10 mouse cellular contexts compared by ENCODE assay signal in genomic region chr8:108699454-108700345, GRCm38 (mm10).
A peak's percentile ranks its signal among the peaks of the same experiment; 100 is the strongest.
DNase-seq lines count a peak whose midpoint lies in the region; ATAC-seq and TF ChIP-seq lines count a peak whose summit lies in the region.
"Had no signal": no experiment of that assay in that cellular context is flagged by ENCODE, and none has a peak within 500 bp of the region (broad histone marks: within the 10 kb centered on the region; RNA-seq: fewer than 3 reads in every experiment).

No protein-coding gene starts in this region.

- H3K27ac ChIP-seq in limb, embryonic 14.5 days (replicated peaks; ENCODE audit: low read depth, low read length) = peak overlapping the region; percentile 87

- H3K36me3 ChIP-seq in limb, embryonic 14.5 days (ENCODE audit: control insufficient read depth, insufficient read depth, low read length) = no peaks in the 10 kb centered on the region

- peak; percentile 37 for DNase-seq in adrenal gland, adult 2 months
- no peak for DNase-seq in adrenal gland, postnatal 25 days
- peak; percentile 54 for DNase-seq in retina, embryonic 14.5 days (ENCODE audit: low spot score)
- no peak for DNase-seq in retina, postnatal 1 day
- peak; percentile 19 for DNase-seq in limb, embryonic 14.5 days (ENCODE audit: low spot score)
- DNase-seq in c-Kit-positive CD71-positive TER-119-positive erythroid progenitor cells, embryonic 14.5 days (ENCODE audit: low spot score) = no peak
- DNase-seq in left cerebral cortex, adult 9 months (ENCODE audit: low spot score in 2 of 2) = no peak
- DNase-seq in lung, adult 18-20 months = no peak
- DNase-seq: gastrocnemius, postnatal 10 days; lung, adult 2 months had no signal

- H3K4me1 ChIP-seq in limb, embryonic 14.5 days (ENCODE audit: control insufficient read depth, insufficient read depth, low read length) = peaks cover 38% of the 10 kb centered on the region

- no peak for TF ChIP-seq POLR2A in limb, embryonic 14.5 days (IDR thresholded peaks at IDR 0.05; ENCODE audit: borderline replicate concordance, extremely low read depth, insufficient read depth, insufficient read length)

- H3K9ac ChIP-seq in limb, embryonic 14.5 days (ENCODE audit: low read depth, low read length, severe bottlenecking) = peak overlapping the region; percentile 53

- WGBS in limb, embryonic 14.5 days = 3% methylated on average over 23 of the region's 23 CpGs

- H3K4me3 ChIP-seq in limb, embryonic 14.5 days (replicated peaks; ENCODE audit: low read length) = peak overlapping the region; percentile 33

- H3K4me2 ChIP-seq in limb, embryonic 14.5 days (replicated peaks; ENCODE audit: low read depth, low read length, severe bottlenecking) = peak overlapping the region; percentile 61

- no peak for ATAC-seq in limb, embryonic 14.5 days (ENCODE audit: low FRiP score, low read depth)

- H3K27me3 ChIP-seq in limb, embryonic 14.5 days (ENCODE audit: control insufficient read depth, insufficient read depth, low read length) = peaks cover 40% of the 10 kb centered on the region

- H3K9me3 ChIP-seq in limb, embryonic 14.5 days (ENCODE audit: control insufficient read depth, low read length) = no peaks in the 10 kb centered on the region

Comparison
In these comparisons a context has a peak if more than half of its experiments do, and no peak if none do; other contexts are left out.
1. DNase-seq: peak in adrenal gland, adult 2 months (single experiment), retina, embryonic 14.5 days (single experiment) and limb, embryonic 14.5 days (single experiment); none in adrenal gland, postnatal 25 days (single experiment), retina, postnatal 1 day (single experiment), c-Kit-positive CD71-positive TER-119-positive erythroid progenitor cells, embryonic 14.5 days (single experiment), left cerebral cortex, adult 9 months (0 of 2) and lung, adult 18-20 months (0 of 2).